Mouse (Mus musculus): ENCODE data around the gene Ugt3a1. TPM values are rescaled to one million over a fixed set of nuclear protein-coding genes. Genes with fewer than 3 reads are reported as not detected.
"Not testable (repeated sequence)": the region's sequence is repeated elsewhere in the genome, so short reads cannot be mapped to it uniquely, and the experiment has no call there.

Ugt3a1 gene
- not detected for total RNA-seq (2021)

GRCm38 (mm10) chr15:9276838-9277295 lies at the start of gene Ugt3a1:
Ugt3a1 (plus strand) TSS chr15:9276888.
- no peak for DNase-seq
- intact Hi-C loops (cut with DNase I), result no loop called here

- intact Hi-C loops (cut with DNase I), result not testable (repeated sequence)
These were observed 45.8 kb upstream of the Ugt3a1 start for GRCm38 (mm10) chr15:9230917-9231316.

GRCm38 (mm10) chr15:9246345-9246744 lies 30.3 kb upstream of the Ugt3a1 start:
- DNase-seq, result no peak
- intact Hi-C loops (cut with DNase I), result no loop called here

More at GRCm38 (mm10) chr15:9230917-9231316, 45.8 kb upstream of the Ugt3a1 start:
- DNase-seq, result not testable (repeated sequence)

GRCm38 (mm10) chr15:9252891-9253290 lies 23.8 kb upstream of the Ugt3a1 start:
- no peak for DNase-seq
- intact Hi-C loops (cut with DNase I), result no loop called here

- intact Hi-C loops (cut with DNase I), result no loop called here
- DNase-seq, result no peak
These were observed 16.1 kb upstream of the Ugt3a1 start for GRCm38 (mm10) chr15:9260621-9261020.

GRCm38 (mm10) chr15:9271876-9272275 lies 4.8 kb upstream of the Ugt3a1 start:
- no peak for DNase-seq
- intact Hi-C loops (cut with DNase I), result no loop called here

- intact Hi-C loops (cut with DNase I), result no loop called here
- no peak for DNase-seq
These were observed 2.3 kb downstream of the Ugt3a1 start for GRCm38 (mm10) chr15:9279026-9279425.

- no peak for DNase-seq
- intact Hi-C loops (cut with DNase I), result no loop called here
These were observed 2.9 kb downstream of the Ugt3a1 start for GRCm38 (mm10) chr15:9279596-9279995.

GRCm38 (mm10) chr15:9283165-9283564 lies 6.5 kb downstream of the Ugt3a1 start:
- DNase-seq, result no peak
- intact Hi-C loops (cut with DNase I), result no loop called here

- DNase-seq, result no peak
- intact Hi-C loops (cut with DNase I), result loop anchor here (5.0 kb wide), 1 partner anchor 63 kb away; no protein-coding TSS in a partner anchor
These were observed 13.0 kb downstream of the Ugt3a1 start for GRCm38 (mm10) chr15:9289660-9290059.

GRCm38 (mm10) chr15:9305978-9306692 lies 29.4 kb downstream of the Ugt3a1 start:
- DNase-seq, result no peak
- intact Hi-C loops (cut with DNase I), result no loop called here

GRCm38 (mm10) chr15:9334596-9334995 lies 57.9 kb downstream of the Ugt3a1 start:
- no peak for DNase-seq
- intact Hi-C loops (cut with DNase I), result no loop called here

GRCm38 (mm10) chr15:9335341-9335740 lies 58.7 kb downstream of the Ugt3a1 start, which contains the start of gene Ugt3a2:
Ugt3a2 (plus strand) TSS chr15:9335550.
- DNase-seq, result no peak
- intact Hi-C loops (cut with DNase I), result no loop called here

- intact Hi-C loops (cut with DNase I), result no loop called here
- DNase-seq, result no peak
These were observed 59.9 kb downstream of the Ugt3a1 start for GRCm38 (mm10) chr15:9336616-9337015.

GRCm38 (mm10) chr15:9337021-9337420 lies 60.3 kb downstream of the Ugt3a1 start:
- no peak for DNase-seq
- intact Hi-C loops (cut with DNase I), result no loop called here

GRCm38 (mm10) chr15:9348739-9349138 lies 72.1 kb downstream of the Ugt3a1 start:
- DNase-seq, result no peak
- intact Hi-C loops (cut with DNase I), result no loop called here

- intact Hi-C loops (cut with DNase I), result no loop called here
- DNase-seq, result no peak
These were observed 86.1 kb downstream of the Ugt3a1 start for GRCm38 (mm10) chr15:9362801-9363200.

Other genes starting within 250 kb of the Ugt3a1 start
- 10 to 100 TPM; 28.1 TPM for gene Nadk2, start 205.6 kb upstream of the Ugt3a1 start, total RNA-seq (2021)
- 10 to 100 TPM; 52.2 to 52.6 TPM for gene Lmbrd2, start 136.3 kb upstream of the Ugt3a1 start, total RNA-seq (2021)
- gene Skp2, start 121.5 kb upstream of the Ugt3a1 start, total RNA-seq (2021), result 10 to 100 TPM in 1 of 2 experiments, 1 to 10 TPM in 1; 9.6 to 11.8 TPM
- gene Ugt3a2, start 58.7 kb downstream of the Ugt3a1 start, total RNA-seq (2021), result not detected
- 1 to 10 TPM; 2.4 to 2.6 TPM for gene Capsl, start 159.1 kb downstream of the Ugt3a1 start, total RNA-seq (2021)